Mouse (Mus musculus): ENCODE results near the gene Sgo2a.
"Not testable (repeated sequence)": the region's sequence is repeated elsewhere in the genome, so short reads cannot be mapped to it uniquely, and the experiment has no call there.

Gene Sgo2a

DNA sequence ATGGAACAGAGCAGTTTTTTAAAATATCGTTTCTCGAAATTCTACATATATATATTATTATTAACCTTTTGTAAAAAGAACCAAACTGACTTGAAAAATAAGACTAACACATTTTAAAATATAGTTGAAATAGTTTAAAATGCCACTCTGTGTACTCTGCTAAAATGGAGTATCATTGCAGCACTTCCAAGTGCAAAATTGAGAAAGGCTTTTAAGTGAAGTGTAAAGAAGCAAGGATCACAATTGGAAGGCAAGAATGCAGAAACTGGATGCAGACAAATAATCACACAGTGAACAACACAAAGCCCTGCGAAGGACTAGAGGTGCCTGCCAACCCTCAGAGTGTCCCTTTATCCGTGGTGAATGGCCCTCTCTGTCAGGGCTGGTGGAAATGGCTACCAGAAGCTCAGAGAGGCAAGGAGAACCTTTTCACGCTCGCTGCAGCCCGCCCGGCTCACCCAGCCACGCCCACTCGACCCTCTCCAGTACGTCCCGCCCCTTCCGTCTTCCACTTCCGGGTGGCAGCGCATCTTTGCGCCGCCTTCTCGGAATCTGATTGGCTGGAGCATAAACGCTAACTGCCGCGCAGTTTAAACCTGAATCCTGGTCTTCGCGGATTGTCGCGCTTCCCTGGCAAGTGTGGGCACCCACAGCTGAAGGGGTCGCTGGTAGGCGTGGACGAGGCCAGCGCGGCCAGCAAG lies at the start of gene Sgo2a:
Gene Sgo2a, plus strand, starts transcription at position 540 of the 701 bp plus-strand sequence.
- DNase-seq, result peak; percentile 88

DNA sequence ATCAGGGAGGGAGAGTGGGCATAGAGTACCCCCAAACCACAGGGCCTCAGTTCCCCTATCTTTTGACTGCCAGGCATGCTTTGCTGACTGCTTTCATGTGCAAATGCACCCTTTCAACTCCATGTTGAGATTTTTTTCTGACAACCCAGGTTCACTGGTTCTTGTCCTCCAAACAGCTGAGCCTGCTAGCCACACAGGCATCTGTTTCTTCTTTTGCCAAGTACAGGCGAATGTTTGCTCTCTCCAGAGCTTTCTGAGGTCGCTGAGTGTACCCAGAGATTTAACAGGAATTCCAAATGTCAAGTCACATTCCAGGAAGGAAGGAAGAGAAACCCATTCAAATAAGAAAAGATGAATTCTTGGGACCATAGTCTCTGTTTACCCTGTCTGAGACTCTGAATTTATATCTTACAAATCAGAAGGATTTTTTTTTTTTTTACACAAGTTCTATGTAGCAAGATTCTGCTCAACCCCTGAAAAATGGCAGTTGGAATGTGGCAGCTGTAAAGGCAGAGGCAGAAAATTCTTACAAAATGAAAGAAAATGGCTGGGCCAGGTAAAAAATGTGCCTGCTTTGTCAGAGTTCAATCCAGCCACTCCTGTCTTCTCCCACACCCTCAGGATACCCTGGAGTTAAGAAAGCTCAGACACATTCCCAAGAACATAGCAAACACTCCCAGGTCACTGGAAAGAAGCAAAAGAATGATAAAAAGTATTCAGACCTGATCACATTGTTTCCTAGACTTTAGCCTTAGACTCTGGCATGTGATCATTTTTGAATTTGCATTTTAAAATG lies 48.0 kb upstream of the Sgo2a start:
- DNase-seq, result no peak

DNA sequence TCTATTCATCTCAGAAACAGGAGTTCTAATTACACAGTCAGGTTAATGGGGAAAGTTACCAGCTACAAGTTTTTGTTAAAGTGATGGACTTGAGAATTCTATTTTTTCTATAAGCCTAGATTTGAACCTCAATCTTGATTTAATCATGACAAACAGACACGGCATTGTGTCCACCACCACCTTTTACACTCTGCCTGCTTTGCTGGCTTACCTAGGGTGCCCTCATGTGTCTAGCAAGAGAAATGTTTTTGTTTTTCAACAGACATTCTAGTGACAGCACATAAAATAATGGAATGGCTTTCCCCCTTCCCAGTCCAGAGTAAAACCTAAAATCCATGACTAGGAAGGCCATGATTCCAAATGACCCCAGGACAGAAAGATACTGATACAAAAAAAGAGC lies 46.6 kb upstream of the Sgo2a start:
- DNase-seq, result no peak

DNA sequence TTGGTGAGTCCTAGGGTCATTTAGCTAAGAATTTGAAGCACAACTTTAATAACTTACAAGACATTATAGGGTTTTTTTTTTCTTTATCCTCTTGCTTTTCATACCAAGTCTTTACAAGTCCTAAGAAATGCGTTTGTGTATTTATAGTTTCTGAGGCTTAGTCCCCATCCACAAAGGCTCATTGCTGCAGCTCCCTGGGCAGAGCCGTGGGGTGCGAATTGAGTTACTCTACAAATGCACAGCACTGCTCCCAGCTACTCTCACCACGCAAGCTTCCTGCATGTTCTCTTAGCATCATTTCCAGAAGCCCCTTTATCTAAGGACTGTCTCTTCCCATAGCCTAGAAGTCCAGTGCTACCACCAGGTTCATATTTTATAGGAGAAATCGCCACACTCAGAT lies 46.1 kb upstream of the Sgo2a start:
- DNase-seq, result no peak

- no peak for DNase-seq
Observed at GRCm38 (mm10) chr1:57952509-57952908, 43.3 kb upstream of the Sgo2a start.

GRCm38 (mm10) chr1:57953586-57954375 lies 42.0 kb upstream of the Sgo2a start:
- no peak for DNase-seq

- DNase-seq, result no peak
Observed at GRCm38 (mm10) chr1:57954376-57954765, 41.4 kb upstream of the Sgo2a start.

DNA sequence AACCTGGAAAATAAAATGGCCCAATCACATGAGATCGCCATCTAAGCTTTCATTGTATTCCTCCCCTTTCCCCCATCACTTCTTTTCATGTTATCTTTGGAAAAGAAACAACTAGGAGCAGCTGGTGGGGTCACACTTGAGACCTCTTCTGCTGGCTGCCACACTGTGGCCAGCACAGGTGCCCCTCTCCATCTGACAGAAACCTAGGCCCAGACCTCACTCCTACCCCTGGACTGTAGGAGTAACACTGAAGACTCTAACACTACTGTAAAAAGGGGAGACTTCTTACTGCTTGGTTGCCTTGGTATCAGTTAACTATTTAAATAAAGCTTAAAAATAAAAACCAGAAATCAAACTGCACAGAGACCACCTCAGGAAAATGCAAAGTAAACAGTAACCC lies 40.0 kb upstream of the Sgo2a start:
- no peak for DNase-seq

- DNase-seq, result peak; percentile 98
Observed at GRCm38 (mm10) chr1:57969327-57970271, 26.2 kb upstream of the Sgo2a start.

GRCm38 (mm10) chr1:57971588-57971987 lies 24.2 kb upstream of the Sgo2a start:
- DNase-seq, result no peak

DNA sequence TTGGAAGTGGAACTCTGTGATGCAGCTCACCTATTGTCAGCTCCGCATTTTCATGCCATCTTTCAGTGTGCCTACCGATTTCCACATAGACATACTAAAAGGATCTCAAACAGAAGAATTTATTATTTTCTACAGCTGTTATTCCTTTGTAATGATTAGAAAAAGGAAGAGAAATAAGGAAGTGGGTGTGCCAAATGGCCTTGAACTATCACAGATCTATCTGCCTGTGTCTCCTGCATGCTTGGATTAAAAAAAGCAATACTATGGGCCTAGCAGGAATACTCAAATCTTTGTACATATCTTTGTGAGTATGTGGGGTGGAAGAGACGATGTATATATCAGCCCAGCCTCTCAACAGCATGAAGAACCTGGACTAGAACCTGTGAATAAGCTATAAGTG lies 18.9 kb upstream of the Sgo2a start:
- no peak for DNase-seq

GRCm38 (mm10) chr1:57989052-57989600 lies 6.6 kb upstream of the Sgo2a start:
- DNase-seq, result no peak

GRCm38 (mm10) chr1:57991277-57991676 lies 4.5 kb upstream of the Sgo2a start:
- DNase-seq, result no peak

DNA sequence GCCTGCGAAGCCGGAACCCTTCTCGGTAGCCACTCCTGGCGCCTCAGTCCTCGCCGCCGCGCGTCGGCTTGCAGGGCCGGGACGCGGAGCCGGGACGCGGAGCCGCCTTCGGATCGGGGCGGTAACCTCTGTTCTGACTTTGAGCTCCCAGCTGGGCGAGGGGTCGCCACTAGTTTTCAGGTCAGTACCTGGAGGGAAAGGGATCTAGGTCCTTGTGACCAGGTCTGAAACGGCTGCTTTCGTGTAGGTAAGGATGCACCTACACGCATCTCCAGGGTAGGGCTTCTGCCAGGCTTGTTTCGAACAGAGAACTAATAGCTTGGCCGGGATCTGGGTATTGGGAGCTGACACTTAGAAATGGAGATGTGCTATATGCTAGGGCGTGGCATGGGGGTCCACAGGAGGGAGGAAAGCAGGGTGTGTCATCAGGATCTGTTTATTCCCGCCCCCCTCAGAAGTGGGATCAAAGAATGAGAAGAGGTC lies 403 bp downstream of the Sgo2a start:
- DNase-seq, result no peak

DNA sequence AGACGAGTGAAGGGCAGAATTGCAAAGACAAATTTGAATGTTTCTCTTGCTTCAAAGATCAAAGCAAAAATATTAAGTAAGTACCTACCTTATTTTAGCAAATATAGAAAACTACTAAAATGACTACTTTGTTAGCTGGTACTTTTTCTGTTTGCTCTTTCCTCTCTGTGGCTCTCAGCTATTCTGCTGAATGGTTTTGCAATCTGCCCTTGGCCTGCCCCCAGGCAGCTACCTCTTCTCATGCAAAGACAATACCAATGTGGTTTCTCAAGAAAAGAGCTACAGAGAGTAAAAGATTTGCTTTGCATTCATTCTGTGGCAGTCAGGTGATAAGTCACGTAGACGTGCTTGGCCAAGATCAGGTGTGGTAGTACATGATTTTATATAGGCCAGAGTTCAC lies 2.4 kb downstream of the Sgo2a start:
- no peak for DNase-seq

DNA sequence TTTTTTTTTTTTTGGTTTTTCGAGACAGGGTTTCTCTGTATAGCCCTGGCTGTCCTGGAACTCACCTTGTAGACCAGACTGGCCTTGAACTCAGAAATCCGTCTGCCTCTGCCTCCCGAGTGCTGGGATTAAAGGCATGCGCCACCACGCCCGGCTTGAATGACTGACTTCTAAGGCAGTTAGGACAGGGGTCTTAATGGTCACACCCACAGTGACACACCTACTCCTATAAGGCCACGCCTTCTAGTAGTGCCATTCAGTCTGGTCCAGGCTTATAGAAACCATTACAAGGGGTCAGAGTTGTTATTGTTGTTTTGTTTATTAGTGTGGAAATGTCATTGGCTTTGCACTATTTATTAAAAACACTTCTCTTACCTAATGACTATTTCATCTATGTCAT lies 10.6 kb downstream of the Sgo2a start:
- not testable (repeated sequence) for DNase-seq

GRCm38 (mm10) chr1:58018856-58019255 lies 23.1 kb downstream of the Sgo2a start, which contains the start of gene Kctd18:
Gene Kctd18, minus strand, starts transcription at chr1:58018956.
- no peak for DNase-seq

DNA sequence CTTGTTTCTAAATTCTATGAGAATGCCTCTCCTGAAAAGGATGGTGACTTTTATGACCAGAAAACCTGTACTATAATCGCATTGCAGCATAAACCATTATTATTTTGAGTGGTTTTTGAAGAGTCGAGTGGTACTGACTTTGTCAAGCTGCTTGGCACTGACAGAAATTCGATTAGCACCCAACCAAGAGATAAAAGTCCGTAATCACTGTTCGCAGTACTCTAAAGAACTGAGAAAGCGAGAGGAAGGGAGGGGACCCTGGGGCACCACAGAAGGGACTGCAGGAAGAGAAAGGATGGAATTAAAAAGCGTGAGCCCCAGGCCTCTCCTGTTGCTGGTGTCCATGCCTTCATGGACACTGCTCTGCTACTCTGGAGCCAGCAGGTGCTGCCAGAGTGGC lies 31.9 kb downstream of the Sgo2a start:
- no peak for DNase-seq

- peak; percentile 46 for DNase-seq
Observed at GRCm38 (mm10) chr1:58029636-58030117, 33.9 kb downstream of the Sgo2a start, which contains the start of gene Aox1. Gene Aox1, plus strand, starts transcription at chr1:58029931.

DNA sequence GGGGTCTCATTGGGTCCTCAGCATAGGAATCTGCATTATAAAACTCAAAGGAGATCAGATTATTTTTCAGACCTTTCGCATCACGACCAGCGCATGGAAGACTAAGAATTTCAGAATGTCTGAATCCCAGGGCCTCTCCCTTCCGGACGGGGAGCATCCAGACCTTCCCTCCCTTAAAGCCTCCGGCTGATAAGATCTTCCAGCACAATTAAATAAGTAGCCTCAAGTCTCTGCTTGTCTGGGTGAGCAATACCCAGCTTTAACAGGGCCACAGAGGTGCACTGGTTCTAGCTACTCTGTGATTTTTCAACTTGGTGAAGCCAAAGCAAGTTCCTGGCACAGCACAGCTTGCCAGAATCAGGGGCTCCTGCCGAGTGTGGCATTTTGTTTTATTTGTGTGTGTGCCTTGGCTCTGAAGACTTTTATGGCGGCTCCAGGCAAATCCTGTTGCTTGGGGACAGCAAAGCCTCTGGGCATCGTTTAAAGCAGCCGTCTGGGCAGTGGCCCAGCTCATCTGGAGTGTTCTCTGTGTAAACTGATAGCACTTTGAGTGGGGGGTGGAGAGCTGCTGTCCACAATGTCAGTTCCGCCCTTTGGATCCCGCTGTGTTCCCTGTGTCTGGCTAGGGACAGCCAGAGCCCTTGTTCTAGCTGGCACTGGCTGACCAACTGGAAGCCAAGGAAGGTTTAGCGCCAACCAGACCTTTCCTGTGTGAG lies 34.5 kb downstream of the Sgo2a start:
- peak; percentile 15 for DNase-seq
